Mouse (Mus musculus): ENCODE measurements at regions not wholly inside any gene's neighbourhood (a gene's known extent, or its start where the extent isn't known, plus 50 kb on each side); places are given as distances from the start of the nearest gene placed in this dataset.

GRCm38 (mm10) chr2:167863616-167864015, 68.2 kb upstream of the Ptpn1 start:
- TF ChIP-seq GATA1 (IDR thresholded peaks at IDR 0.05; ENCODE audit: borderline replicate concordance, low read length) (no peak), FLI1 (IDR thresholded peaks at IDR 0.05; ENCODE audit: low read length) (no peak)

Measured in megakaryocyte, embryonic 14.5 days (primary cell).